Comparison of ENCODE assay signal across 8 mouse cellular contexts in genomic region chr2:151842648-151843226, GRCm38 (mm10). TPM values are rescaled to one million over a fixed set of nuclear protein-coding genes. Genes with fewer than 3 reads are reported as not detected.
A peak's percentile ranks its signal among the peaks of the same experiment; 100 is the strongest.
DNase-seq lines count a peak whose midpoint lies in the region; ATAC-seq and TF ChIP-seq lines count a peak whose summit lies in the region.

Gene Rspo4 (plus strand): TSS chr2:151842927.

- WGBS in lung, embryonic 15.5 days: 2% methylated on average over 29 of the region's 50 CpGs
- 2% methylated on average over 24 of the region's 50 CpGs for WGBS in forebrain, embryonic 14.5 days
- WGBS in liver, embryonic 14.5 days (ENCODE audit: insufficient replicate concordance): under 1% methylated on average over 42 of the region's 50 CpGs

- intact Hi-C loops in left cerebral cortex, postnatal 4 days (cut with DNase I): no loop called here

- peak within 1 kb of the TSS; percentile 67 for H3K4me2 ChIP-seq in lung, embryonic 15.5 days
- H3K4me2 ChIP-seq in forebrain, embryonic 14.5 days (ENCODE audit: low read length): peak within 1 kb of the TSS; percentile 48
- peak within 1 kb of the TSS; percentile 31 for H3K4me2 ChIP-seq in liver, embryonic 14.5 days (ENCODE audit: low read depth)

- DNase-seq in lung, postnatal 10 days: no peak
- no peak for DNase-seq in forebrain, embryonic 14.5 days (ENCODE audit: low spot score)
- DNase-seq in liver, embryonic 14.5 days (ENCODE audit: low read depth in 3 of 3, low spot score in 3 of 3): no peak
- peak; percentile 62 for DNase-seq in testis, postnatal 14 days (ENCODE audit: low spot score)
- no peak for DNase-seq in frontal cortex, postnatal 25 days (ENCODE audit: low spot score in 2 of 2)
- no peak for DNase-seq in left cerebral cortex, postnatal 4 days
- no peak for DNase-seq in layer of hippocampus, adult 11-12 months (ENCODE audit: low spot score)

- ATAC-seq in lung, embryonic 15.5 days (ENCODE audit: borderline replicate concordance, extremely low read depth, low FRiP score, low TSS enrichment): peak; percentile 47; the same call in 1 of the 2 replicates
- ATAC-seq in forebrain, embryonic 14.5 days: no peak
- no peak; the same call in 1 of the 2 replicates for ATAC-seq in liver, embryonic 14.5 days (ENCODE audit: insufficient read depth)

- TF ChIP-seq CTCF in liver, embryonic 14.5 days (IDR thresholded peaks at IDR 0.05; ENCODE audit: low read depth): no peak

- peak within 1 kb of the TSS; percentile 35 for H3K4me3 ChIP-seq in lung, embryonic 15.5 days
- H3K4me3 ChIP-seq in forebrain, embryonic 14.5 days (ENCODE audit: low read depth, low read length): peak within 1 kb of the TSS; percentile 25; the same call in 1 of the 2 replicates
- H3K4me3 ChIP-seq in liver, embryonic 14.5 days (ENCODE audit: insufficient read depth in 1 of 2, low read depth in 2 of 2, low read length in 2 of 2): peak within 1 kb of the TSS in 1 of 2 experiments; percentile 6; a peak in 1 of 4 replicates

- 0 out of 2 replicates have a peak, but pooled peaks cover 6% of the 10 kb centered on the region for H3K4me1 ChIP-seq in lung, embryonic 15.5 days
- H3K4me1 ChIP-seq in forebrain, embryonic 14.5 days (ENCODE audit: control insufficient read depth, insufficient read depth, low read length): no peaks in the 10 kb centered on the region; the same call in 1 of the 2 replicates
- H3K4me1 ChIP-seq in liver, embryonic 14.5 days (replicated peaks; ENCODE audit: control insufficient read depth in 2 of 2, insufficient read depth in 2 of 2, low read length in 1 of 2): no peaks in the 10 kb centered on the region

- peaks cover 32% of the 10 kb centered on the region for H3K27me3 ChIP-seq in lung, embryonic 15.5 days
- peaks cover 27% of the 10 kb centered on the region for H3K27me3 ChIP-seq in forebrain, embryonic 14.5 days (replicated peaks; ENCODE audit: control insufficient read depth, insufficient read depth, low read length)
- H3K27me3 ChIP-seq in liver, embryonic 14.5 days (ENCODE audit: control insufficient read depth, insufficient read depth, low read length): peaks cover 22% of the 10 kb centered on the region

- H3K9ac ChIP-seq in lung, embryonic 15.5 days: no peak within 1 kb of the TSS
- peak within 1 kb of the TSS; percentile 5; the same call in 1 of the 2 replicates for H3K9ac ChIP-seq in forebrain, embryonic 14.5 days (ENCODE audit: low read length)
- no peak within 1 kb of the TSS for H3K9ac ChIP-seq in liver, embryonic 14.5 days (replicated peaks)

- H3K9me3 ChIP-seq in lung, embryonic 15.5 days: no peaks in the 10 kb centered on the region
- no peaks in the 10 kb centered on the region for H3K9me3 ChIP-seq in forebrain, embryonic 14.5 days (replicated peaks; ENCODE audit: control insufficient read depth, low read length)
- no peaks in the 10 kb centered on the region for H3K9me3 ChIP-seq in liver, embryonic 14.5 days (ENCODE audit: control insufficient read depth, low read length)

- TF ChIP-seq EP300 in liver, embryonic 14.5 days (IDR thresholded peaks at IDR 0.05; ENCODE audit: low read depth): no peak

- H3K27ac ChIP-seq in lung, embryonic 15.5 days: no peak within 1 kb of the TSS
- no peak within 1 kb of the TSS for H3K27ac ChIP-seq in forebrain, embryonic 14.5 days (ENCODE audit: low read depth, low read length)
- H3K27ac ChIP-seq in liver, embryonic 14.5 days: no peak within 1 kb of the TSS

- H3K36me3 ChIP-seq in lung, embryonic 15.5 days: no peaks in the 10 kb centered on the region
- no peaks in the 10 kb centered on the region for H3K36me3 ChIP-seq in forebrain, embryonic 14.5 days (ENCODE audit: control insufficient read depth, insufficient read depth, low read length)
- H3K36me3 ChIP-seq in liver, embryonic 14.5 days (replicated peaks; ENCODE audit: control insufficient read depth, insufficient read depth, low read depth): no peaks in the 10 kb centered on the region

RNA-seq across cellular contexts. Expression of gene Rspo4, which starts in this region (rescaled TPM):
- polyA plus RNA-seq in lung, embryonic 15.5 days (2015; fragmentation: Nextera tagmentation; extraction: Ambion mirVana): 0.64 and 0.81 TPM in 2 replicates
- 0.17 TPM in 1 of 2 replicates, not detected in the other for polyA plus RNA-seq in forebrain, embryonic 14.5 days (2014; fragmentation: Nextera tagmentation; extraction: Ambion mirVana)
- not detected in 2 replicates for polyA plus RNA-seq in liver, embryonic 14.5 days (2012; rRNA removed)
- not detected in 2 replicates for polyA plus RNA-seq in liver, embryonic 14.5 days (2014; fragmentation: Nextera tagmentation; extraction: Ambion mirVana)
- not detected for total RNA-seq in left cerebral cortex, postnatal 4 days (2021)

Comparison
In these comparisons a context has a peak if more than half of its experiments do, and no peak if none do; other contexts are left out.
1. Peak in ATAC-seq, H3K4me3 ChIP-seq and H3K4me2 ChIP-seq in lung, embryonic 15.5 days; RNA of the gene not detected or under 1 TPM.